Mouse (Mus musculus) layer of hippocampus, adult 18-20 months (tissue): ENCODE results near the gene Zkscan6. TPM values are rescaled to one million over a fixed set of nuclear protein-coding genes. Genes with fewer than 3 reads are reported as not detected.

ENCODE experiments used
- DNase-seq, 2 experiments: peaks; one replicate each; pipeline ENCODE4 v3.0.0; 2022; ENCODE audit warnings: low spot score in 2 of 2
- total RNA-seq, 2 experiments: library from RNA; stranded (reverse); gene quantifications; 2 replicates each; pipeline ENCODE4 v1.2.3; 2021

Zkscan6 gene
- total RNA-seq, 2 experiments from 2014 or later = 14.8 to 15.9 TPM

DNA sequence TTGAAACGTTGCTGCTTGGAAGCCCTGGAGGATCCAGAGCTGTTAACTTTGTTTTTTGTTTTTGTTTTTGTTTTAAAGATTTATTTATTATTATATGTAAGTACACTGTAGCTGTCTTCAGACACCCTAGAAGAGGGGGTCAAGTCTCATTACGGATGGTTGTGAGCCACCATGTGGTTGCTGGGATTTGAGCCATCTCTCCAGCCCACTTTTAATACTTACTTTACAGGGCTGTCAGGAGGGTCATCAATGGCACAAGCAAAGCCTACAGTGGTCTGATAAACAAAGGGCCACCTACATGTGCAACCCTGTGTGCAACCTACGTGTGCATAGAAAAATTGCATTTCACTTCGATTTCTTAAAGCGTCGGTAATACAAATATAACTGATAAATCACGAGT is 626 bp downstream of the Zkscan6 start:
- DNase-seq = no peak

DNA sequence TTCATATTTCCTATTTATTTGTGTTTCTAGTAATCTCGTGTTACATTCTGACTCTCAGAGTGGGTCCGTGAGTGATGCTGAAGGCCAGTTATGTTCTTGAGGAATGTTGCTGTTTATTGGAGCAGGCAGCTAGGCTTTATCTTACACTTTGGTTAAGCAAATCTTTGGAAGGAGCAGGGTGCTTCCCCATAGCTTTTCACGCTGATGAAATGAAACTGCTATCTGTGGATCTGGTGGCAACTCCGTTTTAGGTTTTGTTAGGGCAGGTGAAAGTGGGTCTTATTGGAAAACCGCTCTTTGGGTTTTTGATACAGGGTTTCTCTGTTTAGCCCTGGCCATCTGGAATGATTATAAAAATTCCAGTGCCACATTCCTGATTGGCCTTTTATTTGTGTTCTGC is 5.1 kb downstream of the Zkscan6 start:
- no peak for DNase-seq

DNA sequence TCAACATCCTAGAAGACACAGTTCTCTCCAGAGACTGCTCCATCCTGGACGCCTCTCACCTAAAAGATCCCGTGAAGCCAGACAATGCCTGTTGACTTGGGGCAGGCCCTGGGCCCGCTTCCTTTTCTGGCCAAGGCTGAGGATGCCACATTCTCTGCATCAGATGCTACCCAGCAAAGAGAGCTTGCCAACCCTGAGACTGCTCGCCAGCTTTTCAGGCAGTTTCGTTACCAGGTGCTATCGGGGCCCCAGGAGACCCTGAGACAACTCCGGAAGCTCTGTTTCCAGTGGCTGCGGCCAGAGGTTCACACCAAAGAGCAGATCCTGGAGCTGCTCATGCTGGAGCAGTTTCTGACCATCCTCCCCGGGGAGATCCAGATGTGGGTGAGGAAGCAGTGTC is 7.4 kb downstream of the Zkscan6 start:
- no peak for DNase-seq

DNA sequence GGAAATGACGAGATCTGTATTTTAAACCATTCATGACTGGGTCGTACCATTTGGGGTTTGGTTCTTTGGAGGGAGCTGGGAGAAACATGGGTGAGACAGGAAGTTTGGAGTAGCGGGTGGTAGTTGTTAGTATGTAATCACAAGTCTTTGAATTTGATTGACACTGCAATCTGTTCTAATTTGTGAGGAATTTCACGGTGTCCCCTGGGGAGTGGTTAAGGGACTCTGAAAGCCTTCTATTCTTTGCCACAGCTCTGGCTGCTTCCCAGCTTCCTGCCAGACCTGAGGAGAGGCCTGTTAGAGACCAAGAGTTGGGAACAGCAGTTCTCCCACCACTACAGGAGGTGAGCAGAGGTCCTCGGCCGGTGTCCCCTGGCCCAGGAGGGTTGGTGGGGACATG is 9.3 kb downstream of the Zkscan6 start:
- peak in 1 of 2 experiments; percentile 33 for DNase-seq

DNA sequence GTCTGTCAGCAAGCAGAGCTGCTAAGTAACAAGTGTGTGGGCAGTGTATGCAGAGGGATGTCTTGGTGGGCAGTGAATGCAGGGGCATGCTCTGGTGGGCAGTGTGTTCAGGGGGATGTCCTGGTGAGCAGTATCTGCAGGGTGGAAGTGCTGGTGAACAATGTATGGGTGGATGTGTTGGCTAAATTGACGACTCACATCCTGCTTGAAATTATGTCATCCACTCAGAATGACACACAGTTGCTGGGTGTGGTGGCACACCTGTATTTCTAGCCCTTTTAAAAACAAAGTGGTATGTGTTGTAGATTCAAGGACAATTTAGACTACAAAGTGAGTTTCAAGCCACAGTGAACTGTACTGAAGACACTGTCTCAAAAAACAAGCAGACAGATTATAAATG is 11.2 kb downstream of the Zkscan6 start:
- DNase-seq = no peak

DNA sequence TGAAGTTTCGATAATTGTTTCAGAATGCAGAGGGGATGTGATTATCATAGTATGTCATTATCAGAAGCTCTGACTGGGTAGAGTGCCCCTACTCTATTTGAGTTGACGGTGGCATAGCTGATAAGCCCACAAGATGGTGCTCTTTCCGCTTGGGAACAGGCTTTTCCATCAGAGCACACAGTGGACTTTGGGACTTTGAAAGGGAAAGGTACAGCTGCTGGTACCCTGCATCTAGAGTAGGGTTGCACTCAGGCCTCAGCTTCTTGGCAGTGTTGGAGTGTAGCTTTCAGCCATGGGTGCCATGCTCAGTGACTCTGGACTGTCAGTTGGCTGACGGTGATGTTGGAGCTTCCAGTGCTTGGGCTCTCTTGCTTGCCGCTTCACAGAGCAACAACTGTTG is 13.3 kb downstream of the Zkscan6 start:
- DNase-seq = peak in 1 of 2 experiments; percentile 38

DNA sequence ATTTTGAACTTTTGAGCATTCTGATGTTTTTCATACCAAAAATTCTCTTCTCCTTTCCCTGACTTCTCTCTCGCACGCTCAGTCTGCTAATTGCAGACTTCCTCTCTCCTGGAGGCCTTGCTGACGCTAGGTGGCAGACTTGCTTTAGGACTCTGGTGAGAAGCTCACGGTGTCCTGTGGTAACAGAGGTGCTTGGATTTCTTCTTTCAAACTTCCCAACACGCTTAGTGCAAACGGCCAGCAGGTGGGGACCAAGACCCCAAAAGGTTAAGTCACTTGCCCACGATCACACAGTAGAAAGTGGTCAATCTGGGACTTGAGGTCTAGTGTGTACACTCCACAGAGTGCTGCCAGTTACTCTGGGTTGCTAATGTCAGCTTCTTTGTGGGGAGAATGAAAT is 13.9 kb downstream of the Zkscan6 start:
- peak; percentile 54 to 82 for DNase-seq

DNA sequence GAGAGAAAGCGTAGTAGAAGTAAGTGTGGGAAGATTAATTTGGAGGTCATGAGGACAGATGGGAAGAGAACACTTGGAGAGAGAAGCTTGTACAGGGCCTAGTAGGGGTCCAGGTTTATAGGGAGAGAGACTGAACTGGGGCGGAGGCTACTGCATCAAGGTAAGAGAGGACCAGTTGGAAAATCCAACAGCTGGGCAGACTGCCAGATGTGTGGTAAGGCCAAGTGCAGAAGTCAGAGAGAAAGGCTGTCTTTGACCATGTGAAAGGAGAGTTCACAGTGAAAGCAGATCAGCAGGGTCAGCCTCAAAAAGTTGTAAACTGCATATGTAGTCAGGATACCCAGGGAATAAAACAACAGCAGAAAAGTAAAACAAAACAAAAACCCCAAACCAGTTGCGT is 17.6 kb downstream of the Zkscan6 start:
- DNase-seq = no peak

DNA sequence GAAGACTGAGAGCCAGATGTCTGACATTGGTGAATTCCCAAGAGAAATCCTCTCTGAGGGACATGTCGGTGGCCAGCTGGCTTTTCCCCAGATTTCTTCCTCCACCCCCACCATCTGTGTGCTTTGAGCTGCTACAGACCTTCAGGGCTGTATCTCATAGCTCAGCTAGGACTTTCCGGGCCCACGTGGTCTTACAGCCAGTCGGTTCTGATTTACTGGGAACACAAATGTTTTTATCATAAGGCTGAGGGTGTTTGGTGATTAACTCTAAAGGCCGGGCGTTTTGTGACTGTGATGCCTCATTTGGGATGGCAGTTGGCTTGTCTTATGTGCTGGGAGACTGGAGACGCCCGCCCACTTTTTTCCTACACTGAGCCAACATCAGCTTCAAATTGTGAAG is 32.0 kb downstream of the Zkscan6 start:
- peak; percentile 79 to 82 for DNase-seq

DNA sequence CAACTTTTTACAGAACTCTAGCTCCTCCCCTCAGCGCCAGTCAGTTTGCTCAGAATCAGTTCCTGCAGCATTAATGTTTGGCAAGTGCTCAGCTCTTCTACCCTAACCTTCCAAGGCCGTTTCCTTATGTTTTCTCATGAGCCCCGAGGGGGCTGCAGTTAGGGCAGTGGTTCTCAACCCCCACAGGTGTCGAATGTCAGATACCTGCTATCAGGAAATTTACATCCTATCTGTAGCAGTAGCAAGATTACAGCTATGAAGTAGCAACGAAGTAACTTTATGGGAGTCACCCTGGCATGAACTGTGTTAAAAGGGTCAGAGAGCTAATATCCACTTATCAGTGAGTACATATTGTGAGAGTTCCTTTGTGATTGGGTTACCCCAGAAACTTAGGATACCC is 39.5 kb downstream of the Zkscan6 start:
- no peak for DNase-seq

DNA sequence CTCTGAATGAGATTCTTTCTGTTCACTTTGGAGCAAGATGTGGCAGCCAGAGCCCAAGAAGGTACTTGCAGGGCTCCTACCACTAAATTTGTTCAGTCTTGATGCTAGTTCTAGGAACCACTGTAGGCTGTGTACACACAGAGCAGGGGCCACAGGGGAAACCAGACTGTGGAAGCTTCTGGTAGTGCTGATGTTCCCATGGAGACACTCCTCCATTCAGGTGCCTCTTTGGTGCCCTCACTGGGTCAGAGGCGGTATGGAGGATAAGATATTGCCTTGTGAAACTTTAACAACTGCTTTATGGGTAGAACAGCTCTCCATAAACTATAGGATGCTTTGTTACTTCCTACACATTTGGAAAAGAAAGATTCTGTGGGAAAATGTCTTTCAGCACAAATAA is 45.1 kb downstream of the Zkscan6 start:
- peak in 1 of 2 experiments; percentile 22 for DNase-seq

DNA sequence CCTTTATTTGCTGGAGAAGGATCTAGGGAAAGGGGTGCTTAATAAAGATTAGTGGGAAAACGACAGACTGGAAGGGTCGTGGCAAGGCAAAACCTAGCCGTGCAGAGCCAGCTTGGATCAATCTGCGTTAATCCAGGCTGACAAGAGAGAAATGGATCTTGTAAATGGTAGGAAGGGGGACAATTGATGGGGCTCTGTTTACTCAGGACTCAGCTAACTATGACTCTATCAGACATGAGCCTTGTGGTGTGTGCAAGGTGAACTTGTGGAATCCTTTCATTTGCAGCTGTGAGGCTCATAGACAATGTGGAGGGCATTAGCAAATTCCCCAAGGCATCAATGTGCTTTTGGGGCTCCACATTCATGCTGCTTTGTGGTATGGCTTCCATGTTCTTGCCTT is 54.5 kb downstream of the Zkscan6 start:
- DNase-seq = no peak

DNA sequence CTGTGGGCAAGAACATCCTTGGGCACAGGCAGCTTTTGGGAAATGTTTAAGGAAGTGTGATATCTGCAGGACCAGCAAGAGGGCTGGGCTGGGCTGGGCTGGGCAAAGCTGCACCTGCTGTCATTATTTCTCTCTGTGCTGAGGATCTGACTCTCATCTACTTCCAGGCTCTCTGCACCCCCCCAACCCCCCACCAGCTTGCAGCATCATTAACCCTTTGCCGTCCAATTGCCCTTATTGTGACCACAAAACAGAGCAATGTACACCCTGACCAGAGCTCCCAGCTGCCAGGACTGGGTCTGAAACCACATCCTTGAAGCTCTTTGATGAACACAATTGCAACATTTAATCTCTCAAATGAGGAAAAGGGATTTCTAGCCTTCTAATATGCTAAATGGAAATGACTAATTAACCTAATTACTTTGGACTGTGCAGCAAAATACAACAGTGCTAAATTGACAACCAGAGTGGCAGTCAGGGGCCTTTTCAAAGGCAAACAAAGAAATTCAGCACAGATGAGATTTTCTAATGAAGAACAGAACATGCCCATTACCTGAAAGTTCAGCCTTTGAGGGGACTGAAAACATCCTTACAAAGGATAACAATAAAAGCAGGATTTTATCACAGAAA is 70.3 kb downstream of the Zkscan6 start:
- no peak for DNase-seq

Other genes starting within 250 kb of the Zkscan6 start
- gene Map2k4, start 18.9 kb upstream of the Zkscan6 start, total RNA-seq = 100 to 1,000 TPM; 194 to 201 TPM